Mouse (Mus musculus) inflammation-experienced regulatory T-cells (primary cell): ENCODE data around the gene Grm6. TPM values are rescaled to one million over a fixed set of nuclear protein-coding genes. Genes with fewer than 3 reads are reported as not detected.

ENCODE experiments used
- polyA plus RNA-seq, 2 experiments: library from polyadenylated mRNA; unstranded; fragments of 100-300 nt; shearing (Covaris generic); gene quantifications; one replicate each; pipeline ENCODE4 v1.2.1; 2017

The Grm6 gene
- under 1 TPM; 0.72 to 0.94 TPM for polyA plus RNA-seq

GRCm38 (mm10) chr11:50850177-50850735 lies at the start of gene Grm6:
Gene Grm6, plus strand, starts transcription at chr11:50850685.

DNA sequence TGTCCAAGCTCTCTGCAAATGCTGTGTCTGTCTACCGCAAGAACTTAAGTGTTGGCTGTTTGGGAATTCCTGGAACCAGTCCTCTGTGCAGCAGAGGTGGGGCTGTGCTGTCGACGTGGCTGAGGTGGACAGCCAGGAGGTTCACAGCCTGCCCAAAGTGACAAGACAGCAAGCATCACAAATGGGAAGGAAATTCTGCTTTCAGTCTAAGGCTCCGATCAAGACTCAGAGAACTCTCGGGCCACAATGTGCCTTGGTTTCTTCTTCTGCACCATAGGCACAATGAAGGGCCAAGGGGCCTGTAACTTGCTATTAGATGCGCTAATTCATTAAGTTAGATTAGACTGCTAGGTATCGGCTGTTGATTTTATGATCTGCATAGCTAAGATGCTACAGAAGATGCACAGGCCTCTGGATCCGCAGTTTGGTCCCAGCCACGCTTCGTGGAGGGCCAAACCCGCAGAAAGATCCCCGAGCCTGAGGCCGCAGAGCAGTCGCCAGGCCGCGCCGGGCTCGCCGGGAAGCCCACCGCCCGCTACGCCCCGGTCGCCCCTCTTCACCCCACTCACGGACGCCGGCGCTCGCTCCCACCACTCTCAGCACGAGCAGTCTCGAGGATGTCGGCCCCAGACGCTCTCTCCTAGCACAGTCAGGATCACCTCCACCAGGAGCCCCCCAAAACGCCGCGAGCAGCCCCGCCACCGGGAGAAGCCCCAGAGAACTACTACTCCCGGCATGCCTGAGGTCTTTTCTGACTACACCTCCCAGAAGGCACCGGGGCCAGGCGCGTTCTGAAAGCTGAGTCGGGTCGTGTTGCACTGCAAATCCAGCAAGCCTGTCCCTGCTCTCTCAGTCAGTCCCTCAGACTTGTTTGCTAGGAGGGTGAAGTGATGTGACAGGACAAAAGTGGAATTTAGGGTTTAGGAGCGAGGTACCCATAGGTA lies 23.2 kb upstream of the Grm6 start, which contains the start of gene Zfp354c:
TSS of gene Zfp354c (minus strand) at position 715 of the 944 bp plus-strand sequence.

DNA sequence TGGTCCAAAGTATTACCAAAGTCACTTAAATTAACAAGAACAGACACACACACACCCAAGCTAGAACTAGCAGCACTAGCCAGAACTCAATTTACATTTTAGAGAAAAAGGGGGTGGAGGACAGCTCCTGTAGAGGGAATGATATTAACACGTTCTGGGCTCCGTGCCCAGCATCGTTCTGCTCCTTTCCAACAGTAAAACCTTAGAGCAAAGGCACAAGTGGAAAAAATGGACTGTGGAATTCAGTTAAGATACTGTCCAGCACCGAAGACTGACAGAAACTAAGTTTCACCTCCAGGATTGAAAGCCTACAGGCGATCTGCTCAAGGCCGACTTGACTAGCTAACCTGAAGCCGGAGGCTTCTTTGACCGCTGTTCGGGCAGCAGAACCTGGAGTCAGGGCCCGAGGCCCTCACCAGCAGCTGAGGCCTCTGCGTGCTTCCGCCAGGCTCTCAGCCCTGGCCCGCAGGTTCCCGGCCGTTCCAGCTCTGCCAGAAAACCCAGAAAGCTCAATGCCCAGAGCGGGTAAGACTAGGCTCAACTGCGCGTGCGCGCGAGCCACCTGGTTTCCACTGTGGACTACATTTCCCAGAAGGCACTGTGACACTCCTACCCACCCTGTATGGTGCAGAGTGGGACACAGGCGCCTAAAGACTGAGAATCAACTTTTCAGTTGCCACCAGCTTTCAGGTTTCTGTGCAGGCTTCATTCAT lies 9.3 kb upstream of the Grm6 start, which contains the start of gene Zfp879:
TSS of gene Zfp879 (minus strand) at position 530 of the 713 bp plus-strand sequence.

DNA sequence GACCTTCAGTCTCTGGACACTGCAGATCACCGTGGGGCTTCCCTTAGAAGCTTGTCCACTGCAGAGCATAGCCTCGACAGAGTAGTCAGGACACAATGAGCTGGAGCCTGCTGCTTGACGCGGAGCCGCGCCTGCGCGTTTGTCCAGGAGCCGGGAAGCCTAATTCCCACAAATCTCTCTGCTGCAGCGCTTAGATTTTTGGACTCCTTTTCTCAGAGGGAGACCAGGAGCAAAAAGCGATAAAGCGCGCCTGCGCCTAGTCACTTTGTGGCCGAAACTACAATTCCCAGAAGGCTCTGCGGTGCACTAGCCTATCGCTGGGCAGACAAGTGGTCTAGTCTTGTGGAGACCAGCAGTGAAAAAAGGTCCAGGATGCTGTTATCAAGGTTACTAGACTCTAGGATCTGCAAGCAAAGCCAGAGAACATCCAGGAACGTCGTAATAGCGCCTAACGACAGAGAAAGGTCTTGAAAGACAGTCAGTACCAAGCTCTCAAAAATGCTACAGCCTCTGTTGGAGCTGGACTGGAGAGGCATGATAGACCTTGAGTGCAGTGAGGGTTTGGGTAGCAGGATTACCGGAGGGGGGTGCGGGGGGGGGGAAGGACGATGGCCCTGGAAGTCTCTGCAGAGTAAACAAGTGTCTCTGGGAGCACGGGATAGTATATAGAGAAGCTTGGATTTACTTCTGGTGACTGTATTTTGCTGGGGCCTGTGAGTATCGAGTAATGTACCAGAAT lies 37.1 kb downstream of the Grm6 start, which contains the start of gene Zfp454:
TSS of gene Zfp454 (minus strand) at position 262 of the 739 bp plus-strand sequence.

Other genes with a start within 250 kb of the Grm6 start
- gene Adamts2, start 248.6 kb upstream of the Grm6 start, polyA plus RNA-seq, result 1 to 10 TPM in 1 of 2 experiments, under 1 TPM in 1; 0.18 to 1.1 TPM
- gene Zfp354c, start 23.0 kb upstream of the Grm6 start, polyA plus RNA-seq, result 1 to 10 TPM; 3.0 to 5.9 TPM
- gene Zfp879, start 9.1 kb upstream of the Grm6 start, polyA plus RNA-seq, result 1 to 10 TPM in 1 of 2 experiments, under 1 TPM in 1; 0.14 to 1.2 TPM
- gene Zfp454, start 37.0 kb downstream of the Grm6 start, polyA plus RNA-seq, result not detected
- 1 to 10 TPM in 1 of 2 experiments, under 1 TPM in 1; 0.31 to 2.4 TPM for gene Zfp2, start 65.5 kb downstream of the Grm6 start, polyA plus RNA-seq
- gene Zfp354b, start 80.9 kb downstream of the Grm6 start, polyA plus RNA-seq, result not detected
- gene 4933414I15Rik, start 93.1 kb downstream of the Grm6 start, polyA plus RNA-seq, result 1 to 10 TPM in 1 of 2 experiments, not detected in 1; 1.1 TPM
- not detected for gene Prop1, start 103.1 kb downstream of the Grm6 start, polyA plus RNA-seq
- not detected for gene Olfr1378, start 115.8 kb downstream of the Grm6 start, polyA plus RNA-seq
- not detected for gene Olfr1377, start 131.3 kb downstream of the Grm6 start, polyA plus RNA-seq
- gene Olfr51, start 152.9 kb downstream of the Grm6 start, polyA plus RNA-seq, result under 1 TPM in 1 of 2 experiments, not detected in 1; 0.45 TPM
- 1 to 10 TPM in 1 of 2 experiments, under 1 TPM in 1; 0.07 to 1.1 TPM for gene Olfr54, start 163.6 kb downstream of the Grm6 start, polyA plus RNA-seq
- not detected for gene Olfr1375, start 197.4 kb downstream of the Grm6 start, polyA plus RNA-seq
- gene Zfp354a, start 208.6 kb downstream of the Grm6 start, polyA plus RNA-seq, result under 1 TPM in 1 of 2 experiments, not detected in 1; 0.26 TPM